Mouse (Mus musculus): ENCODE measurements around the gene Ogfrl1. TPM values are rescaled to one million over a fixed set of nuclear protein-coding genes. Genes with fewer than 3 reads are reported as not detected.

Gene Ogfrl1
- total RNA-seq, 2 experiments from 2014 or later, result 125 TPM

GRCm38 (mm10) chr1:23365614-23366013, 32.0 kb downstream of the Ogfrl1 start:
- peak in 1 of 2 experiments; percentile 20 for DNase-seq (ENCODE audit: low spot score in 2 of 2)

GRCm38 (mm10) chr1:23352895-23353294, 44.7 kb downstream of the Ogfrl1 start:
- DNase-seq (ENCODE audit: low spot score in 2 of 2), result no peak

- DNase-seq (ENCODE audit: low spot score in 2 of 2), result no peak
These were observed 45.8 kb downstream of the Ogfrl1 start for GRCm38 (mm10) chr1:23351756-23352155.

DNA sequence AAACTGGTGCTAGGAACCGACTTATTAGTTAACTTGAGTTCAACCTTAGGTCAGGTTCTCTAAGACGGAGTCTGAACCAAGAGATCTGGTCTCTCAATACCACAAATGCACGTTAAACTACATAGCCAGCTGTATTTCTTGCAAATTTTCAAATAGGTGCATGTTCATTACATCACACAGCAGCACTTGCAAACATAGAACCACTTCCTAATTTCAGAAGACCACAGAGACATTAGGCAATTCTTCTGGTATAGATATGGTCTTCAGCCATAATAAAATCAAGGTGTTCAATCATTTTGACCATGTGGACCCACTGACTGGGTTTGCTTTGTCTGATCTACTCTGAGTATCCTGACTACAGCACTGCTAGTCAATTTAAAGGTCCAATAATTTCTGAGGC, 51.9 kb downstream of the Ogfrl1 start:
- no peak for DNase-seq (ENCODE audit: low spot score in 2 of 2)

DNA sequence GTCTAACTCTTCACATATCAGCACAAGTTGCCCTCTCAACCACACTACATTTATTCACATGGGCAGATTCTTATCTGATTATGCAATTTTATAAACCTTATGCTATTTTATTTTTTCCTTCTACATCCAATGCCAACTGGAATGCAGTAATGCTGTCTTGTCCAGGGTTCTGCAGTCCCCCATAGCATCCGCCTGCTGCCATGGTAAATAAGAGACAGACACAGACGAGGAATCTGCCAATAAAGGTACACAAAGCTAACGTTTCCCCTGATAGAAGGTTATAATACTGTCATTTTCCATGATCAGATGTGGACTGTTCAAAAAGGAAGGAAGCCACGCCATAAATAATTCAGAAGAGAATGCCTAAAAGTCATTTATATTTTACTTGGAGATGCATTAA, 54.7 kb downstream of the Ogfrl1 start:
- no peak for DNase-seq (ENCODE audit: low spot score in 2 of 2)

- DNase-seq (ENCODE audit: low spot score in 2 of 2), result no peak
These were observed 55.3 kb downstream of the Ogfrl1 start for GRCm38 (mm10) chr1:23342224-23342623.

GRCm38 (mm10) chr1:23335726-23336363, 61.7 kb downstream of the Ogfrl1 start:
- DNase-seq (ENCODE audit: low spot score in 2 of 2), result no peak

DNA sequence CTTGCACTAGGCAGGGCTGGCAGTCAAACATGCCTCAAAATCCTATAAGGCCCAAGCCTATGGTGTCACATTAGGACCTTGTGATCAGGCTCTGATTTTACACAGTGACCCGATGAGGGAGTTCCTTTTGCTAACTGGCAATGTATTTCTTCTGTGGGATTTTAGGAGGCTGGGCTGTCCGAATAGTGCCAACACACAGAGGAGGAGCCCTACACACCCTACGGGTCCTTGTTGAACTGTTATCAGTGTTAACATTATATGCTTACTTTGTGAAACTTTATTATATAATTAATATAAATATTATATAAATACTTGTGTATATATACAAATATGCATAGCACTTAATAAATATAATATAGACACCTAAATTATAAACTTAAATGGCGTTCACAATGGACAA, 62.5 kb downstream of the Ogfrl1 start:
- no peak for DNase-seq (ENCODE audit: low spot score in 2 of 2)

DNA sequence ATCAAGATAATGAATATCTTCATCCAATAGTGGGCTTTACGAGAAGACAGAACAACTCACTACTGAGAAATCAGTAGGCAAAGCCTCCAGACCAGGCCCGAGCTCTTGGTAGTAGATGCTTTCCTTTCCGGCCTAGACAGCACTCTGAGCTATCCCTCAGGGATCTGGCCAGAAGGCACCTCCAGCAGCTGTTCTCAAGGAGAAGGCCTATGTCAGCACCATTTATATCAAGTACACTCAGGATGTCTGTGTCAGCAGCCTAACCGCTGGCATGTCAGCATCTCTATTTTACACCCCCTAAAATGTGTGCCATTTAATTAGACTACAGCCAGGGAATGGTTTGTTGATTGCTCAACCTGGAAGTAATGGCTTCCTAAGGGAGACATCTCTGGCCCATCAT, 65.4 kb downstream of the Ogfrl1 start:
- DNase-seq (ENCODE audit: low spot score in 2 of 2), result no peak

DNA sequence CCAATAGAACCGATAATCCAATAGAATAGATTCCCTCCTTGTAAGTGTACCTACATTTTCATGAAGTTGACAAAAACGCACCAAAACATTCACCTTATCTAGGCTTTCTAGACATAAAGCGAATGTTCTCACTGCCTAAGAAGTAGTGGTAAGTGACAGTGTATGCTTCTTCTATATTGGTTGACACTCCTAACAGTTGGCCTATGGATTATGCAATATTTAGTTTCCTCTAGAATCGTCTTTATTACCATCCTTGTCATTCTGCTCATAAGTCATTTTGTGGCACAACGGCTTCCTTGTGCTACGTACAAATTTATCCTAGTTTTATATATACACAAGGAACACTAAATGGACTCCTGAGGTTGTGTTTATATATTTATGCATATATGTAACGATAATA, 72.4 kb downstream of the Ogfrl1 start:
- no peak for DNase-seq (ENCODE audit: low spot score in 2 of 2)

DNA sequence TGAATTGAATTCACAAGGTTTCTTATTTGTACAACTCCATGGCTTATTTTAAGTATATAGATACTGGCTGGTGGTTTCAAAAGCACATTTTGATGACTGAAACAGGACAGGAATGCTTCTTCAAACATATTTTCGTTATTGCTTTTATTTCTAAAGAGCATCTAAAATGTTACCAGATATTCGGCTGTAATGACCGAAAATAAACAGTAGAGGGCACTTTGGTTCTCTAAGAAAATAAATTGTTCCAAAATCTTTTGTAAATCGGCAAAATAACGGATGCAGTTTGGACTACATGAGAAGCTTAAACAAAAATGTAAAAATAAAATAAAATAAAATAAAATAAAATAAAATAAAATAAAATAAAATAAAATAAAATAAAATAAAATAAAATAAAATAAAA, 73.3 kb downstream of the Ogfrl1 start:
- DNase-seq (ENCODE audit: low spot score in 2 of 2), result peak in 1 of 2 experiments; percentile 82

DNA sequence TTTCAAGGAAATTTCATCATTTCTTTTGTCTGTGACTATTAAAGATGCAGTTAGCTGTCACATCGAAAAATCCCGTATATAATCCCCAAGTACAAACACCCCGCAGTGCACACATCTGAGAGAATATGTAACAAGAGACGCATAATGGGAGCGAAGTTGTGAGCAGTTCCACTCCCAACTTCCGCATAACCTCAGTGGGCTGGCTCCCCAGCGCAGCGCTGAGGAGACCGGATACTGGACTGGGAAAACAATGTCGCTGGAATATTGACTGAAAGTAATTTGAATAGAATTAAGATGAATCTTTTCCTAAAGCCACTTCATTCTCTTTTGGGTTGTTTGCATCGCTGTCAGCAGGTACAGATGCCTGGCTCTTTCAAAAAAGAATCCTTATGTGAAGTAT, 74.3 kb downstream of the Ogfrl1 start:
- DNase-seq (ENCODE audit: low spot score in 2 of 2), result no peak

- no peak for DNase-seq (ENCODE audit: low spot score in 2 of 2)
These were observed 75.4 kb downstream of the Ogfrl1 start for GRCm38 (mm10) chr1:23322208-23322607.

DNA sequence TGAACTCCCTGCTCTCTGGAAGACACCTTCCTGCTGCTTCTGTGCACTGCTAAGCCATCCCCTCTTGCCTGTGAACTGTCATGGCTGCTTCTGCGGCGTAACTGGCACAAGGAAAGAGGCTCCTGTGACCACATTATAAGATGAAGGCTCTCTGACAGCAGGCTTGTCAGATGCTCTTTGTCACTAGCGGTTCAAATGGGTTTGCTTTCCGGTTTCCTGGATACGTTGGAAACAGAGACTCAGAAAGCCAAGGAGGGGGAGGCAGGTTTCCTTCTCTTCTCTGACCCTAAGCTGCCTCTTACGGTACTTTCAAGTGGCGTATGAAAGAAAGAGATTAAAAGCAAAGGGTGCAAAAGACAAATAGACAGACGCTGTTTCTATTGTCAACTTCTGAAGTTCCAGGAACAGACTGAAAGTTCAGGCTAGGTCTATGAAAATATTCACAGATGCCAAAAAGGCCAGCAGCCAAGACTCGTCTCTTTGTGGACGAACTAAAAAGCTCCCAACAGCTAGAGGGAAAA, 76.2 kb downstream of the Ogfrl1 start:
- peak; percentile 9 to 41 for DNase-seq (ENCODE audit: low spot score in 2 of 2)

DNA sequence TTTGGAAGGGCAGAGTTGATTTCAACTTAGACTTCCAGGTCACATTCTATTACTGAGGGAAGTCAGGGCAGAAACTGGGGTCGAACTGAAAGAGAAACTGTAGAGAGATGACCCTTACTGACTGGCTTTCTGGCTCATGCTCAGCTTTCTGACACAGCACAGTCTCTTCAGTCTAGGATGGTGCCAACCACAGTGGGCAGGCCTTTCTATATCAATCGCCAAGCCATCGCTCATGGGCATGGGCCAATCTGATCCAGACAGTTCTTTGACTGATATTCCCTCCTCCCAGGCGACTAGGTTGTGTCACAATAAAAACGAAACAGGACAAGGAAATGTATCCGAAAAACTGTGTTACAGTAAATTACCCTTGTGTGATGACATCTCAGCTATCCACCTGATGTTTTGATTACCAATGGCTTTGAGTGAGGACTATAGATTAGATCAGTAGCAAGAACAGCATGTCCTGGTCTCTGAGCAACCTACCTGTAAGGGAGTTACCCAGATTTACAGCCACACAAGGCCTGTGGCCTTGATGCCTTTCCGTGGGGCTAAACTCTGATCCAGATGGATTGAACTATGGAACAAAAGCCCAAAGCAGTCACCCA, 76.9 kb downstream of the Ogfrl1 start:
- DNase-seq (ENCODE audit: low spot score in 2 of 2), result no peak
